Mouse (Mus musculus): ENCODE measurements around the gene Elmod3.

- TF ChIP-seq CTCF (IDR thresholded peaks at IDR 0.05; ENCODE audit: control insufficient read depth, insufficient read depth, insufficient replicate concordance, low read depth, low read length): no peak
- no peak for TF ChIP-seq POLR2A (IDR thresholded peaks at IDR 0.05; ENCODE audit: control insufficient read depth, low read depth, low read length)
Measured at GRCm38 (mm10) chr6:72560801-72561200, 37.4 kb downstream of the Elmod3 start.
